Mouse (Mus musculus) ES-E14 (cell line): Measurements from ENCODE around the gene Magix.

Source experiments
- CHD2 ChIP-seq: IDR thresholded peaks from 2 replicates; pipeline ENCODE4 v1.6.1; 2014; ENCODE audit warnings: mild to moderate bottlenecking, low read depth, low read length, inconsistent platforms
- HCFC1 ChIP-seq: IDR thresholded peaks from 2 replicates; pipeline ENCODE4 v1.6.1; 2012; ENCODE audit warnings: low read length, inconsistent platforms, borderline replicate concordance; ENCODE audit not compliant: insufficient read depth
- MAFK ChIP-seq: IDR thresholded peaks from 2 replicates; pipeline ENCODE4 v1.6.1; 2014; ENCODE audit warnings: mild to moderate bottlenecking, low read depth, low read length, inconsistent platforms; ENCODE audit not compliant: insufficient read depth
- ZC3H11A ChIP-seq: IDR thresholded peaks from 2 replicates; pipeline ENCODE4 v1.6.1; 2012; ENCODE audit warnings: low read depth, mild to moderate bottlenecking, inconsistent platforms, low read length, borderline replicate concordance

DNA sequence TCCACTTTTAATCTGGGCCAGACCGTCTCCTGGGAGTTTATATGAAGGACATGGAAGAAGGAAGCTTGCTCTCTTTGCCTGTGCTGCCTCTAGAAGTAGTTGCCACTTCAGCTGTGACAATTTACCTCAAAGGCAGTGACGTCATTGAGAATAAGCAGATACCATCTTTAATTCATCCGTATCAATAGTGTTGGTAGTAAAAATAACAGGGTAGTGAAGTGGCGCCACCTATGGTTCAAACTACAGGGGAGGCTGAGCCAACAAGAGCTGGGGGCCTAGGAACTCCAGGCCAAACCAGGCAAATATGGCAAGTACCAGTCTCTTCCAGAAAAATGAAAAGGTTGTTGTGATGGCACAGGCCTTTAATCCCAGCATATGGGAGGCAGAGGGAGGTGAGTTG lies 11.8 kb upstream of the Magix start:
- no peak for TF ChIP-seq CHD2
- no peak for TF ChIP-seq ZC3H11A
- TF ChIP-seq MAFK, result no peak
- no peak for TF ChIP-seq HCFC1
